In the genomic region with DNA sequence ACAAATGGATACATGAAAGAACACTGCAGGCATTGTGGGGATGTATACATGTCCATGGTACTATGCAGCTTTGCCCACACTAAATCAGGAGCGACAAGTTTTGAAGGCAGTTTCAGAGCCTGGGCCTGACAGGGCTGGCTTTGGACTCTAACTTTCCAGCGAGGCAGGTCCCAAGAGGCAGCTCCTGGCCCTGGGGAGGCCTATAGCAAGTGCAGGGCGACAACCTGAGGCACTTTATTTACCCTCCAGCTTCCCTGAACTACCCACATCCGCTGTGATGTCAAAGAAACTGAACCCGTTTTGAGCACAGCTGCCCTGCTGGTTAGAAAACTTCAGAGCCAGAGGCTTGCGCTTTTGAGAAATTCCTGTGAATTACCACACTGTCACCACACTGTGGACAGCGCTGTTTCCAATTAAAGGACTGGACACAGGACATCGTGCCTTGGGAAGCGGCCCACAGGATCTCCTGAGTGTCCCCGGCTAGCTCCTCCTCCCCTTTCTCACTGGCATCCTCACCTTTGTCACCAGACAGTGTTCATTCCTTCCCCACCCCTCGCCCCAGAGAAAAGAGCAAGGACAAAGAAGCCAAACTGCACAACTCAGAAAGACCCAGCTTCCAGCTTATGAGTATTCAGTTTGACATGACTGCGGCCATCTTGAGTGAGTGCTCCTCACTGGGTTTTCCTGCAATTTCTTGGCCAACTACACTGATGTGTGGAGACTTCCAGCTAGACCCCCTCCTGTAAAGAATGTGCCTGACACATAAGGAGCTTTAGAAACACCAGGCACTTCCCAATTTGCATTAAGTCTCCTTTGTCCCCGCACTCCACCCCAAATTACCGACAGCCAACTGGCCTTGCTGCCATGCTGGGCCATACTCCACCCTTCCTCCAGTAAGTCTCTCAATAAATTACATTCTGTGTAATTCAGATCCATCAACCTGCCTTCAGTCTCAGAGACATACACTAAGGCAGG, we compare ENCODE assay signal across 11 mouse cellular contexts.
DNase-seq lines count a peak whose midpoint lies in the region; ATAC-seq lines count a peak whose summit lies in the region.
"Had no signal": no experiment of that assay in that cellular context is flagged by ENCODE, and none has a peak within 500 bp of the region (broad histone marks: within the 10 kb centered on the region; RNA-seq: fewer than 3 reads in every experiment).

No protein-coding gene starts in this region.

- H3K9me3 ChIP-seq in midbrain, embryonic 10.5 days (replicated peaks) = no peaks in the 10 kb centered on the region
- no peaks in the 10 kb centered on the region for H3K9me3 ChIP-seq in midbrain, embryonic 11.5 days (ENCODE audit: control insufficient read depth, low read length)
- H3K9me3 ChIP-seq in midbrain, embryonic 13.5 days = no peaks in the 10 kb centered on the region

- H3K4me2 ChIP-seq in midbrain, embryonic 11.5 days = no peak overlapping the region
- H3K4me2 ChIP-seq in midbrain, embryonic 13.5 days (replicated peaks) = no peak overlapping the region

- peaks cover 43% of the 10 kb centered on the region for H3K36me3 ChIP-seq in midbrain, embryonic 10.5 days
- H3K36me3 ChIP-seq in midbrain, embryonic 11.5 days (ENCODE audit: control insufficient read depth, insufficient read depth, low read length) = peaks cover 2% of the 10 kb centered on the region; the same call in 1 of the 2 replicates
- H3K36me3 ChIP-seq in midbrain, embryonic 13.5 days = no peaks in the 10 kb centered on the region; the same call in none of the 2 replicates

- WGBS in midbrain, embryonic 10.5 days = 63% methylated on average over 14 of the region's 14 CpGs
- 62% methylated on average over 14 of the region's 14 CpGs for WGBS in midbrain, embryonic 11.5 days
- 58% methylated on average over 14 of the region's 14 CpGs for WGBS in midbrain, embryonic 13.5 days

- no peak for DNase-seq in midbrain, embryonic 10.5 days (ENCODE audit: low spot score)
- no peak for DNase-seq in midbrain, embryonic 11.5 days (ENCODE audit: low spot score, missing footprints)
- DNase-seq in thymus, postnatal 25 days = peak; percentile 67
- no peak for DNase-seq in right cerebral cortex, adult 2 months (ENCODE audit: low spot score in 2 of 2)
- no peak for DNase-seq in cerebellum, postnatal 36 days
- no peak for DNase-seq in layer of hippocampus, adult 11-12 months (ENCODE audit: low spot score)
- DNase-seq: cerebellum, adult 18-20 months; heart, postnatal 10 days; right cerebral cortex, adult 18-20 months had no signal

- peak overlapping the region; percentile 13 for H3K27ac ChIP-seq in midbrain, embryonic 10.5 days (replicated peaks)
- no peak overlapping the region; the same call in 1 of the 2 replicates for H3K27ac ChIP-seq in midbrain, embryonic 11.5 days (ENCODE audit: low read depth, low read length)
- peak overlapping the region; percentile 52 for H3K27ac ChIP-seq in midbrain, embryonic 13.5 days

- ATAC-seq in midbrain, embryonic 11.5 days (ENCODE audit: low FRiP score) = no peak
- ATAC-seq in common myeloid progenitor, adult 5-6 weeks (replicated peaks; ENCODE audit: low read depth, poor library complexity, severe bottlenecking) = peak; percentile 15; the same call in 1 of the 2 replicates
- no peak for ATAC-seq in midbrain, embryonic 13.5 days

- H3K27me3 ChIP-seq in midbrain, embryonic 10.5 days (ENCODE audit: low read depth, poor library complexity, severe bottlenecking) = no peaks in the 10 kb centered on the region
- H3K27me3 ChIP-seq in midbrain, embryonic 11.5 days (ENCODE audit: control insufficient read depth, insufficient read depth, low read length) = no peaks in the 10 kb centered on the region
- no peaks in the 10 kb centered on the region for H3K27me3 ChIP-seq in midbrain, embryonic 13.5 days

- H3K4me1 ChIP-seq in midbrain, embryonic 10.5 days = peaks cover 74% of the 10 kb centered on the region
- H3K4me1 ChIP-seq in midbrain, embryonic 11.5 days (ENCODE audit: control insufficient read depth, insufficient read depth, low read length) = peaks cover 27% of the 10 kb centered on the region
- peaks cover 91% of the 10 kb centered on the region for H3K4me1 ChIP-seq in midbrain, embryonic 13.5 days (replicated peaks)

- no peak overlapping the region for H3K9ac ChIP-seq in midbrain, embryonic 11.5 days (ENCODE audit: low read length)
- no peak overlapping the region for H3K9ac ChIP-seq in midbrain, embryonic 13.5 days (replicated peaks)

- H3K4me3 ChIP-seq in midbrain, embryonic 10.5 days = no peak overlapping the region
- H3K4me3 ChIP-seq in midbrain, embryonic 11.5 days (ENCODE audit: low read depth, low read length) = no peak overlapping the region
- no peak overlapping the region for H3K4me3 ChIP-seq in midbrain, embryonic 13.5 days (replicated peaks)
